Mouse (Mus musculus) spleen, postnatal 36 days (tissue): Measurements from ENCODE around the gene Cxcl1.

Experiments used
- DNase-seq, 2 experiments: peaks; one replicate each; pipeline ENCODE4 v3.0.0; 2022; ENCODE audit warnings: low spot score in 2 of 2, mixed read lengths in 1 of 2

Cxcl1 gene

DNA sequence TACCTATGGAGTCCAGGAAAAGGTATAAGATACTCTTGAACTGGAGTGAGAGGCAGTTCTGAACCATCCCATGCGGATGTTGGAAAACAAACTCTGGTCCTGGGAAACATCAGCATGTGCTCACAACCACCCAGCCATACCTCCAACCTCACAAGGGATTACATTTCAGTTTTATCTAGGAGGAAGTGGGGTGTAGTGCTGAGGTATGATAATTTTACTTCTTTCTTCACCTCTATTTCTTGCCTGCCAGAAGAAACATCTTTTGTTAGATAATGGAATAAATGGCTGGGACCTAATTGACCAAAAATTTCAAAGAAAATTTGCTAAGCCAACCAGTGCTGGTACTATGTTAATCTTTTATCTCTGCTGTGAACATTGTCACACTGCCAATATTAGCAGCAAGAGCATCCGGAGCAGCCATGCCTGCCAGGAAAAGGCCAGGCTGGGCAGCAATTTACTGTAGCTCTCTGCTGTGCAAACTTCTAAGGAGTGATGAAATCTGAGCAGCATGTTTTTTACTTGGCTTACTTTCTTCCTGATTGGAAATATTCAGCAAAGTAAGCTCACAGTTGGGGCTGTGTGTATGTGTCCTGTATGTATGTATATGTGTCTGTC is 6.3 kb upstream of the Cxcl1 start:
- no peak for DNase-seq

DNA sequence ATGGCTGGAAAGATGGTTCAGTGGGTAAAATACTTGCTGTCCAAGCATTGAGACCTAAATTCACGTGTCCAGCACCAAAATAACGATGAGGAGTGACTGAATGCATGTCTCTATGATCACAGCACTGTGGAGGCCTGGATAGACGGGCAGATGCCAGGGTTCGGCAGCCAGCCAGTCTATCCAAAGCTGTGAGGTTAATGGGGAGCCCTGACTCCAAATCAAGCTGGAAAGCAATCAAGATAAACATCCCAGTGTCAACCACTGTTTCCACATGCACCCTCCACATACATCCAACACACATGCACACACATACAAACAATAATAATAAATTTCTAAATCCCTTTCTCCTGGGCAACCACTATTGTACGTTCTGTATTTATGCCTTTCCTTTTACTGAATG is 2.4 kb upstream of the Cxcl1 start:
- DNase-seq: no peak

DNA sequence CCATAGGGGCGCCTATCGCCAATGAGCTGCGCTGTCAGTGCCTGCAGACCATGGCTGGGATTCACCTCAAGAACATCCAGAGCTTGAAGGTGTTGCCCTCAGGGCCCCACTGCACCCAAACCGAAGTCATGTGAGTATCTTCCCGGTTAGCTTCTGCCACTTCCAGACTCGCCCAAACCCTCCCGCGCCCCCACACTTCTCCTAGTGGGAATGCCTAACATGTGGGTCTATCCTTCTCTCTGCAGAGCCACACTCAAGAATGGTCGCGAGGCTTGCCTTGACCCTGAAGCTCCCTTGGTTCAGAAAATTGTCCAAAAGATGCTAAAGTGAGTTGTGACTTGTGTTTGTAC is 398 bp downstream of the Cxcl1 start:
- DNase-seq: no peak

DNA sequence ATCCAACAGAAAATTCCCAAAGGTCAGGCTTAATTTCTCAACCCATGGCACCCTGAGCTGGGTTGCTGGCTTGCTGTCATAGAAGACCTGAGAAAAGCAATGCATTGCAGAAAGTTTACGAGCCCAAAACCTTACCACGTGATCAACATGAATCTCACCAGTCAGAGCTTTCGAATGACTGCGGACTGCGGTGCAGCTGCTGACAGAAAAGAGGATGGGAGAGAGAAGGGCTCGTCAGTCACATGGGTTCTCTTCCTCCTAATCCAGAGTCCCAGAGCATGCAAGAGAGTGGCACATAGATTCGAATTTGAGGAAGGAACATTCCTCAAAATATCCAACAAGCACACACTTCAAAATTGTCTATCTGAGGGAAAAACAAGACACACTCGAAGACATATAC is 3.2 kb downstream of the Cxcl1 start:
- no peak for DNase-seq

DNA sequence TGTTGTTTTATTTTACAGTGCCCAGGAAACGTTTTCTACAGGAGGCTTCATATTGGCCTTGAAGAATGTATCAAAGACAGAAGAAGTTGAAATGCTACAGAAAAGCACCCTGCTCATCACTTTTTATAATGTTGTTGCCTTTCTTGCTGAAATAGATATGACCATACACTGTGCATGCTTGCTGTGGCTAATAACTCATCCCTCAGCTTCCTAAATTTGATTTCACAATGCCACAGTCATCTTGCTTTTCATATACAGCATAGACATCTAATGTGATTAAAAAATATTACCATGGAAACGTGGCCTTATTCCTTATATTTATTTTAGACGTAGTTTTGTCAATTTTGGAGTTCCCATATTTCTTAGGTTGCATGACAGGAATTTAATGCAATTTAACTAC is 6.4 kb downstream of the Cxcl1 start:
- no peak for DNase-seq

DNA sequence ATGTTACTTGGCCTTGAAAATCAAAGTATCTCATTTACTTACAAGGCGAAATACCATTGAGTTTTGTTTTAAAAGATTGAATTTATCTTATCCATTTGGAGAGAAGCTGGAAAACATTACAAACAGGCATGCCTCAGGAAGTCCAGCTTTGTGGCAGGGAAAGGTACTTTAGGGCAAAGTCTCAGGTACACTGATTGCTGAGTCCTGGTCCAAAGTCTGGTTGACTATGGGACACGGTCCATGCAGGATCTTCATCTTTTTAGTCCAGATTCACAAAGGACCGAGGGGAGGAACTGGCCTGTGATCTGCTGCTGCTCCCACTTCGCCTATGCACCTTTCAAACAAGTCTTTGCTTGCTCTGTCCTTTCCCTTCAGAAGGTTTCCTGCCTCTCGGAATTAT is 8.3 kb downstream of the Cxcl1 start:
- no peak for DNase-seq

DNA sequence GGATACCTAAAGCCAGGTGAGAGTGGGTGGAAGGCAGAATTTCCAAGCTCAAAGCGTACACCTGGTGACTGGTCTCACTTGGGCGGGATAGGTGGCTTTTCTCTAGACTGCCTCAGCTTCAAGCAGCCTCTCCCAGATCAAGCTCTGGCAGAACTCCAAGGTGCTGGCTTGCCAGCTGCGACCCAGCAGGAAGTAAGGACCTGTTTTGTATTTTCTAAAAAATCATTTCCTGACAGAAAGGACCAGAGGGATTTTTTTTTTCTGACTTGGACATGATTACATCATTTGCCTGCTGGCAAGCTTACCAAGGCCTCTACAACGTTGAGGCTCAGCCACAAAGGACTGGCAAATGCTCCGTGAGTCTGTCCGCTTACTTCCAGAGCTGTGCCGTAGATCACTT is 9.1 kb downstream of the Cxcl1 start:
- DNase-seq: no peak

DNA sequence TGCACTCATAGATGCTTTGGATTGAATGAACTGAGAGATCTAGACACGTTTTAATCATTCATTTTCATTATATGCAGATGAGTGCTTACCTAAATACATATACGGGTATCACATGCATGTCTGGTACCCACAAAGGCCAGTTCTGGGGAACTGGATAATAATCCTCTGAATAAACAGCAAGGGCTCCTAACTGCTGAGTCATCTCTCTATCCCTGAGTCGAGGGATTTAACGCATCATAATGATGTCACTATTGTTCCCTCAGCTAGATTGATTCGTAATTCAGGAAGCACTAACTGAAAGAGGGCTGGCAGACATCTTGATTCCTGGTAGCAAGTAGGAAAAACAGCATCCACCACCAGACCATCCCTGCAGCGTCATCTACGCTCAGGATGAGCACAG is 9.6 kb downstream of the Cxcl1 start:
- DNase-seq: no peak

DNA sequence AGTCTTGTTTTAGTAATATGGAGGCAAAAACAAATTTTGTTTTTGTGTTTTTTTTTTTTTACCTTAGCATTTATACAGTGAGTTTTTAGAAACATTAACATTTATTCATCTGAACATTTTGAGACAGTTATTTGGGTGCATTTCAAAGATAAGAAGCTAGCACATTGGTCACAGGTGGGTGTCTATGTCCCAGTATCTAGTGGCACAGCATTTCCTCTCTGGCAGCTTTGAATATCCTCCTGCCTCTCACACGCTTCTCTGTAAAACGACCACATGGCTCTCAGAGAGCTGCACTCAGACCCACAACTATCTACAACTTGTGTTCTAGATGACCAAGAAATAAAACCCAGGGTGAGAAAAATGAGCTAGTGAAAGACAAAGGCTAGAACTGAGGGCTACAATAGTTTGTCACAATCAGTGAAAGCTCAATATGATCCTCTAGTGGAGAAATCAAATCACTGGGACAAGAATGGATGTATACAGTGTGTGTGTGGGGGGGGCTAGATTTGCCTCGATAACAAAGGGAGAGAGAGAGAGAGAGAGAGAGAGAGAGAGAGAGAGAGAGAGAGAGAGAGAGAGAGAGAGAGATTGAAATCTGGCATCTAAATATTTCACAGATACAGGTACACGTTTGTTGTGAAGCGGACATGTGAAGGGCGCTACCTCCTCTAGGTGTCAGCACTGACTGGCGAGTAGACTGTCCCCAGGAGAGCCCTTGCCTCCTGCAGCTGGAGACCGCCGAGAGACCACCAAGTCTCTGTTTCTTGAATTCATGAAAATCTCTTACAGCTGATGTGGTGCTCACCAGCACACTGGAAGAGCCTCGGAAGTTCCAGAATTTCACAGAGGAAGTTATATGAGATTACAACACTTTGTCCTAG is 11.6 kb downstream of the Cxcl1 start:
- DNase-seq: no peak

DNA sequence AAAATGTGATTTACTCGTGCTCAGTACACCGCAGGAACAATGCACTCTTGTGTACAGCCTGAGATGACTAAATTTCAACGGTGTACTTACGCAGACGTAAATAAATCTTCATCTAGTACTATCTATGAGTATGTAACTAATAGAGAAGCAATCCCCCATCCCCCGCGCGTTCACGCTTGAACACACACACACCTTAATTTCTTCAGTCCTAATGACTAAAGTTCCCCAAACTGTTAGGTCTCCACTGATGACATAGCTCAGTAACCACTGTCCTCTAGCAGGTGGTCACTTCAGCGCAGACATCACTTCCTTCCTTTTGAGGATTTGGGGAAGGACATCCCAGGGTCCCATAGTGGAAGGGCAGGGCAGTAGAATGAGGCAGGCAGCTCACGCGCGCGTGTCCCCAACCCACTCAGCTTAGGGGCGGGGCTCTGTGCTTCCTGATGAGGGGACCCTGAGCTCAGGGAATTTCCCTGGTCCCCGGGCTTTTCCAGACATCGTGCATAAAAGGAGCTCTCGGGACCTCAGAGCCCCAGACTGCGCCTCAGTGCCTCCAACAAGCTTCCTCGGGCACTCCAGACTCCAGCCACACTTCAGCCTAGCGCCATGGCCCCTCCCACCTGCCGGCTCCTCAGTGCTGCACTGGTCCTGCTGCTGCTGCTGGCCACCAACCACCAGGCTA is 12.4 kb downstream of the Cxcl1 start, which contains the start of gene Cxcl2:
TSS of gene Cxcl2 (plus strand) at position 533 of the 682 bp plus-strand sequence.
- DNase-seq: no peak

DNA sequence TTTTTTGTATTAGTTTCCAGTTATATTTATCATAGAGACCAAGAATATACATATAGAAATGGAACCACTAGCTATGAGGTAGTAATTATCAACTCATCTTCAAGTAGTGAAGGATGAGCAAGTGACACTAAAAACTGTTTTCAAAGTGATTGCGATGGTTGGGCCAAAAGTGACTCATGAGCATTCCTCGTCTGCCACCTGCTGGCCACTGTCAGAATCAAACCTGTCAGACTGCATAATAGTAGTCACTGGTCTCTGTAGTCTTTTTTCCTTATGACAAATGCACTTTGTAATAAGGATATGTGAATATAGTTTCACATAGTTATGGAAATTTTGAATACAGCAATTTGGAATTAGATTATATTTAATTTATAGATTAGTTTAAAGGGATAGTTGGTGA is 17.9 kb downstream of the Cxcl1 start:
- DNase-seq: peak in 1 of 2 experiments; percentile 30

DNA sequence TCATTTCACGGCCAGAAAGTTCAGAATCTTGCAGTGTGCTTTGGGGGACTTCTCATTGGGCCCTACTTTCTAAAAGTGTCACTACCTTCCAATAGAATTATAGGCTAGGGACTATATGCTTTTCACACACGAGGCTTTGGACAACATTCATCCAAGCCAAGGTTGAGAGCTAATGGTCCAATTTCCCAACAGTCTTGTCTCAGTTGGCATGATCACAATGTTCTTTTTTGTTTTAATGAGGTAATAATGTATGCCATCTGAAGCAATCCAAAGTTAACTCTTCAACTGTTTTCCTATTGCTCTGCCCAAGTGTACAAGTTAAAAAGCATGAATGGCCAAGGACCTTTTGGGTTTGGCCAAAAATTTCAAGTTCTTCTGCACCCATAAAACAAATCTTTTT is 28.5 kb downstream of the Cxcl1 start:
- DNase-seq: no peak

DNA sequence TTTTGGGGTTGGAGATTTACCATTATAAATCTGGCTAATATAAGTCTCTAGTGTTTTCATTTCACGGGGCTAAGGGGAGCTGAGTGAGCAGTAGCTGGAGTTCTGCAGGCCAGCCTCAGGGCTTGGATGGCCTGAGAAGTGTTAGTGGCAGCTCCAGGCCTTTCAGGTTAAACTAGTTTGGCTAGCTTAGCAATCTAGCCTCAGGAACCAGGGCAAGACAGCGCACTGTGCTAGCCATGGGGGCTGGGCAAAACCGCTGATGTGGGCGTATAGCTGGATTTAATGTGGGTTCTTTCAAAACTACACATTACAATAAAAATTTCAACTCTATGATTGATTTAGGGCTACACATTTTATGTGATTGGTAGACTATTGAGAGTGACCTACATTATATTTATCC is 31.9 kb downstream of the Cxcl1 start:
- no peak for DNase-seq

DNA sequence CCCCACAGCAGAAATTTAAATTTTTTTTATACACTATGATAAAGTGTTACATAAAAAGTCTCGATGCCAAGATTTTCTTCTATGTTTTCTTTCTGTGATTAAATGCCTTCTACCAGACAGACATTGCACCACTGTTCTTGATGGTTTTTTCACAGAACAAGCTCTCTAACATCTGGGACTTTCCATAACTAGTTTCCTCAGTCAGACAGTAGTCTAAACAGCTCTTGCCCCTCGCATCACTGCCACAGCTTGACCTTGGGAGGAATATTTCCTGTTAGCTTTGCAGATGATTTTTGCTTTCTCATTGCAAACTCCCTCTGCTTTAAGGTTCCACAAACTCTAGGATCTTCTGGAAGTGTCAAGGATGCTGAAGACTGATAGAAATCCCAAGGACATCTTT is 39.5 kb downstream of the Cxcl1 start:
- no peak for DNase-seq

DNA sequence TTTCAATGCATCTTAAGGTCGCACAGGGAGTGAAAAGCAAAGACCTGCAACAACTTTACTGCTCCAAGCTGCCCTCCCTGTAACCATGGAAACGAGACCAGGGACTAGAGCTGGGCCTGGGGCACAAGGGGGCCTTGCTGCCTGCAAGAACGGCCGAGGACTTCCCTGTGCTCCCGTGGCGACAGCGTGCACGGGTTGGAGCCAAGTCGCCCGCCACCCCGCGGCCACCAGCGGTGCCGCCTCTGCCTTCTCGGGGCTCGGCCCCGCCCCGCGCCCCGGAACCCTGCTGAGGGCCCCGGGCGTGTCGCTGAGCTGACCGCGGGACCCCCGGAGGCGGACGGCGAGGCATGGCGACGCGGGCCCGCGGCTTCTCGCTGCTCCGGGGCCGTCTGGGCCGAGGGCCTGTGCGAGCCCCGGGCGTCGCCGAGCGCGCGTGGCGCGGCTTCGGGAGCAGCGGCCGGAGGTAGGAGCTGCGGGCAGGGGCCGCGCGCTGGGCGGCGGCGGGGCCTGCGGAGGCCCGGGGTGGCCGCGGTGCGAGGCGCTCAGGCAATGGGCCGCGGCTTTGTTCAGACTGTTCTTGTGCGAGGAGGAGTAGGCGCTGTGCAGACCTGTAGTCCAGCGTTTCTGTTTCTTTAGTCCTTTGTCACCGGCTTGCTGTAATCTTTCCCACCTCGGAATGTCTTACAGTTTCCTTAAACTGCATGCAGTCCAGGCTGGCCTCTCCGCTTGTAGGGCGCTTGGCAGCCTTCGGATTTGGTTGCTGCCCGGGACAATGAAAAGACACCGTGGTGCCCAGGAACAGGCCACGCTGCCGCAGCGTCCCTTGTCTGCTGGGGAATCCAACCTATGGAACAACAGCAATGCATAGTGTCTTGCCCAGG is 40.2 kb downstream of the Cxcl1 start, which contains the start of gene Mthfd2l:
TSS of gene Mthfd2l (plus strand) at position 147 of the 881 bp plus-strand sequence.
- peak; percentile 71 to 73 for DNase-seq

DNA sequence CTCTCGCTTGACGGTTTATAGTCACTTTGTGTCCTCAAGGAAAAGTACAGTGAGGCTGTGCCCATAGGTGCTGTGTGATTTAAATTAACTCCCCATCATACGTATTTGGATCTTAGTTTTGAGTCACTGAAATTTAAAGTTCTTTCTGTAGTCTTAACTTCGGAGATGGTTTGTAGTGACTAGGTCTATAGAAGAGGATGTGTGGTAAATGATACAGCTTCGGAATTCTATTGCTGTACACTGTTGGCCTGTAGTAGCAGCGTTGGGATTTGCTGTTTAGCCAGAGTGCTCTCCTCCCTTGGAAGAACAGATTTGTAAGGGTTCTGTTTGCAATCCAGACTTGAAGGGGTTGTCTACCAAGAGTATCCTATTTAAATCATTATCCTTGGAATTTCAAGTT is 40.9 kb downstream of the Cxcl1 start:
- no peak for DNase-seq

DNA sequence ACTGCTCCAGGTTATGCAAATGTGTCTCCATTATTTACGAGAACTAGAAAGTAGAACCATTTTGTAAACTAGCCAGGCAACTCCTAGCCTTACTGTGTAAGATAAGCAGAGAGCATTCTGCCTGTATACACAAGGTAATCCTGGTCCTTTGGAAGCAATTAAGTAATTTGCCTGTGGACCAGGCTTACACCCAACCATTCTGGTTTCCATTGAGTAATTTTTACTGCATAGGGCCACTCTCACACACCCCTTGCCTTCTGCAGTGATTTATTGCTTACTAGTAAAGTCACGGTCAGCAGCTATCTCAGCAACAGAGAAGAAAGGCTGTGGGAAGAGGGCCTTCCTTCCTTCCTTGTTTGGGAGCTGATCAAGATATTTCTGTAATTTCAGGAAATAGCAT is 45.7 kb downstream of the Cxcl1 start:
- no peak for DNase-seq
